Mouse (Mus musculus) forebrain, embryonic 14.5 days (tissue): ENCODE data around the gene Esp1. TPM values are rescaled to one million over a fixed set of nuclear protein-coding genes. Genes with fewer than 3 reads are reported as not detected.
"Not testable (repeated sequence)": the region's sequence is repeated elsewhere in the genome, so short reads cannot be mapped to it uniquely, and the experiment has no call there.

ENCODE experiments used
- ATAC-seq: fragments of 200-750 bp; cut with Nextera tagmentation; 2 replicates; pipeline ENCODE4 v1.8.0; 2017; ENCODE audit warnings: mild to moderate bottlenecking, moderate library complexity
- DNase-seq: peaks from one replicate; pipeline ENCODE4 v3.0.0-alpha.2; 2015; ENCODE audit warnings: low spot score
- H3K27ac ChIP-seq: fragments of 300-500 bp; sonication (generic); 2 replicates; pipeline ENCODE4 v1.5.1; 2014; ENCODE audit warnings: low read depth, mild to moderate bottlenecking, control low read depth, low read length, moderate library complexity
- H3K27me3 ChIP-seq: fragments of 300-500 bp; sonication (generic); replicated peaks from 2 replicates; pipeline ENCODE4 v1.6.1; 2014; ENCODE audit warnings: low read length, control low read depth, mixed read lengths; ENCODE audit not compliant: control insufficient read depth, insufficient read depth
- H3K36me3 ChIP-seq: fragments of 300-500 bp; sonication (generic); 2 replicates; pipeline ENCODE4 v1.6.1; 2014; ENCODE audit warnings: low read length, control low read depth; ENCODE audit not compliant: control insufficient read depth, insufficient read depth
- H3K4me1 ChIP-seq: fragments of 300-500 bp; sonication (generic); 2 replicates; pipeline ENCODE4 v1.6.1; 2014; ENCODE audit warnings: antibody characterized with exemption, low read length, control low read depth; ENCODE audit not compliant: control insufficient read depth, insufficient read depth
- H3K4me2 ChIP-seq: fragments of 300-500 bp; sonication (generic); 2 replicates; pipeline ENCODE4 v1.6.1; 2014; ENCODE audit warnings: mild to moderate bottlenecking, control low read depth, low read length
- H3K4me3 ChIP-seq: fragments of 300-500 bp; sonication (generic); 2 replicates; pipeline ENCODE4 v1.5.1; 2014; ENCODE audit warnings: low read depth, low read length, control low read depth
- H3K9ac ChIP-seq: fragments of 300-500 bp; sonication (generic); 2 replicates; pipeline ENCODE4 v1.6.1; 2014; ENCODE audit warnings: mild to moderate bottlenecking, low read length, control low read depth, moderate library complexity
- H3K9me3 ChIP-seq: fragments of 300-500 bp; sonication (generic); replicated peaks from 2 replicates; pipeline ENCODE4 v1.6.1; 2016; ENCODE audit warnings: low read length, control low read depth, mixed read lengths; ENCODE audit not compliant: control insufficient read depth
- WGBS: fragments of 180-500 bp; shearing (Covaris S2); extraction: QIAGEN DNeasy Blood & Tissue Kit; methylation state at CpG from one replicate; pipeline ENCODE4 v1.1.7; 2014; 5-methylcytosine and 5-hydroxymethylcytosine counted together
- polyA plus RNA-seq: library from polyadenylated mRNA; unstranded; fragments of >200 nt; fragmentation: Nextera tagmentation; extraction: Ambion mirVana; gene quantifications from 2 replicates; pipeline ENCODE4 v1.2.1, GENCODE M21; 2014

Gene Esp1
- not detected in 2 replicates for polyA plus RNA-seq

DNA sequence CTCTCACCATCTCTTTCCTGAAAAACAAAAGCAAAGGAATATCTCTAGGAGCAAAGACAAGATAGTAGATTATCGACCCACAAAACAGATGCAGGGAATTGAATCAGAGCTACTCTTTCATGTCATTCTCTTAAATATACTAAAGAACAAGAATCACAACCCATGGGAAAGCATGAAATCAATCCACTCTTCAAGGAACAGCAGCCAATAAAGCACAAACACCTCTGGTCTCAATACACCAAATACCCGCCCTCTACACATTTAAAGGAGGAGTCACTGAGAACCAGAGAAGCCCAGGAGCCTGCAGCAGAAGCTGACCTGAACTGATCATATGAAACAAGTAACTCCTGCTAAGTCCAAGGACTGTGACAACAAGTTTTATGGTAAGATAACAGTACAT is at the start of gene Esp1:
Gene Esp1, plus strand, starts transcription at position 301 of the 400 bp plus-strand sequence.
- ATAC-seq = no peak
- no peak within 1 kb of the TSS for H3K4me2 ChIP-seq
- H3K4me1 ChIP-seq = no peaks in the 10 kb centered on the region
- DNase-seq = no peak
- no peak within 1 kb of the TSS for H3K27ac ChIP-seq
- no peak within 1 kb of the TSS for H3K4me3 ChIP-seq
- no peaks in the 10 kb centered on the region for H3K36me3 ChIP-seq
- 86% methylated on average over 2 of the region's 2 CpGs for WGBS
- H3K9ac ChIP-seq = no peak within 1 kb of the TSS
- no peaks in the 10 kb centered on the region for H3K27me3 ChIP-seq
- H3K9me3 ChIP-seq = no peaks in the 10 kb centered on the region

DNA sequence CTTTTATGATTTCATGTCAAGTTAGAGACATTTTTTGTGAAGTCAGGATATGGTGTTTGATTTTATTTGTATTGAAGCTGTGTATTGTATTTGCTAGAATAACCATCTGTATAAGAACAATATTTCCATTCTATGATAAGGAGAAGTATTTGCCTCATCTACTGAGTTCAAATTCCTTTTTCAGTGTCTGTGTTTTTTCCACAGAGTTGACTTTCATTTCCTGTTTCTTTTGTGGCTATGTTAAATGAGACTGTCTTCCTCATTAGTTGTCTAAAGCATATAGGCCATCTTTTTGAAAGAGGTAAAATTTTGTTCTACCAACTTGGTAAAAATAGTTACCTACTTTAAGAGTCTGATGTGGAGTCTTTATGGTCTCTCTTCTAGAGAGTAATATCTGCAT is 10.6 kb upstream of the Esp1 start:
- Histone ChIP-seq H3K9ac (no peak overlapping the region), H3K4me1 (no peaks in the 10 kb centered on the region), H3K4me2 (no peak overlapping the region), H3K36me3 (no peaks in the 10 kb centered on the region), H3K27me3 (no peaks in the 10 kb centered on the region), H3K4me3 (no peak overlapping the region), H3K27ac (no peak overlapping the region), H3K9me3 (no peaks in the 10 kb centered on the region)
- DNase-seq (no peak), ATAC-seq (no peak)

DNA sequence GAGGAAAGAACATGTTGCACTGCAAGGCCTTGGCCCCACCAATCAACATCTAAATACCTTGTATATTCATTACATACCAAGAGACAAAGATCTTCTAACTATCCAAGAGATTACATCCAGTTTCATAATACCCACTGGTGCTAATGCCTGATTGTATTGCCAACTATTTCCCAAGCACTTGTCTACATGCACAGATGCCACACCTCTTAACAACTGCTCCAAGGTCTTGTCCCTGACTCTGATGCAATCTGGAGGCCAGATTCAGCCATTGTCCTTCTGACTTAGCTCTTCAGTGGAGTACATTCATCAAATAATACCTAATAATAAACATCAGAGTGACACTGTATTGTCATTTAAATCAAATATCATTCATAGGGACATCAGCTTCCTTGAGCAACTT is 9.9 kb upstream of the Esp1 start:
- not testable (repeated sequence) for H3K4me3 ChIP-seq, H3K4me1 ChIP-seq, H3K4me2 ChIP-seq, H3K27me3 ChIP-seq, H3K9ac ChIP-seq, H3K27ac ChIP-seq, ATAC-seq, H3K36me3 ChIP-seq, H3K9me3 ChIP-seq, DNase-seq

DNA sequence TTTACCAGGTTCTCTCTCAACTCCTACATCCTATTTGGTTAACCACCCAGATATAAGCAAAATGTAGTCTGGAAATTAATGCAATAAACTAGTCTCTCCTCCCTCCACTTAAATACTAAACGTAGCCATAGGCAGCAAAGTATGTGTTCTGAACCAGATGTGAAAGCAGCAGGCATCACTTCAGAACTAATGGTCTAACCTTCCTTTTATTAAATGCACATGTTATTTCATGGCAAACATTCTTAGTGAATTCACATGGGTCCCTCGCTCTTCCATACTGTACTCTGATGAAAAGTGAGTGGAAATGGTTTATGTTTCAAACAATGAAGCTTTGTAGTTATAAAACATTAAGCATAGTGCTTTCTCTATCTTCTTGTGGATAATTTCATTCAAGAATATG is 4.4 kb downstream of the Esp1 start:
- no peak for DNase-seq
- H3K4me2 ChIP-seq = no peak overlapping the region
- H3K4me3 ChIP-seq = no peak overlapping the region
- ATAC-seq = no peak
- H3K9me3 ChIP-seq = no peaks in the 10 kb centered on the region
- WGBS = 78% methylated on average over 2 of the region's 2 CpGs
- no peaks in the 10 kb centered on the region for H3K27me3 ChIP-seq
- H3K36me3 ChIP-seq = no peaks in the 10 kb centered on the region
- H3K4me1 ChIP-seq = no peaks in the 10 kb centered on the region
- no peak overlapping the region for H3K9ac ChIP-seq
- H3K27ac ChIP-seq = no peak overlapping the region

GRCm38 (mm10) chr17:40731724-40732123 is 4.8 kb downstream of the Esp1 start:
- no peak overlapping the region for H3K27ac ChIP-seq
- H3K27me3 ChIP-seq = no peaks in the 10 kb centered on the region
- H3K4me1 ChIP-seq = no peaks in the 10 kb centered on the region
- no peak overlapping the region for H3K9ac ChIP-seq
- no peaks in the 10 kb centered on the region for H3K36me3 ChIP-seq
- no peak overlapping the region for H3K4me3 ChIP-seq
- WGBS = 62% methylated on average over 4 of the region's 4 CpGs
- ATAC-seq (no peak), DNase-seq (no peak)
- H3K4me2 ChIP-seq = no peak overlapping the region
- no peaks in the 10 kb centered on the region for H3K9me3 ChIP-seq

DNA sequence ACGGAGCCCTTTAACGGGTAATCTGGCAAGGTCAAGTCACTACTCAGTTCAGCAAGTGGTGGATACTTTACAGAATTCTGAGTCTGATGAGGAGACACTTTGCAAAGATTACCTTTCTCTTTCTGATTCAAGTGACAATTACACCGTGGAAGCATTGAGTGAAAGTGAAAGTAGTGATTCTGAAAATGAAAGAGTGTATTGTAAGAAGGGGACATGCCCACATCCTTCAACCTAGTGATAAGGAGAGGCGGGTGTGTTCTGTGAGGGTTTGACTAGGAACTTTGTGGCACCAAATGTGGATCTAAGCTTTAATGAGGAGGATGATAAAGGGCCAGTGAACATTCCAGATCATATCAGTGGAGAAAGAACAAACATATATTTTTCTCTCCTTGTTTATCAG is 36.7 kb downstream of the Esp1 start:
- no peaks in the 10 kb centered on the region for H3K27me3 ChIP-seq
- H3K4me1 ChIP-seq = no peaks in the 10 kb centered on the region
- no peaks in the 10 kb centered on the region for H3K9me3 ChIP-seq
- no peak for DNase-seq
- H3K36me3 ChIP-seq = no peaks in the 10 kb centered on the region
- 82% methylated on average over 4 of the region's 4 CpGs for WGBS
- ATAC-seq = no peak
- no peak overlapping the region for H3K4me3 ChIP-seq
- no peak overlapping the region for H3K4me2 ChIP-seq
- no peak overlapping the region for H3K27ac ChIP-seq
- no peak overlapping the region for H3K9ac ChIP-seq

GRCm38 (mm10) chr17:40767120-40767519 is 40.2 kb downstream of the Esp1 start:
- ATAC-seq (no peak), DNase-seq (no peak)
- Histone ChIP-seq H3K27ac (no peak overlapping the region), H3K9ac (no peak overlapping the region), H3K4me3 (no peak overlapping the region), H3K4me2 (no peak overlapping the region), H3K36me3 (no peaks in the 10 kb centered on the region), H3K27me3 (no peaks in the 10 kb centered on the region), H3K4me1 (no peaks in the 10 kb centered on the region), H3K9me3 (no peaks in the 10 kb centered on the region)
- WGBS = 89% methylated on average over 1 of the region's 1 CpGs

Other genes with a start within 250 kb of the Esp1 start
- gene Esp8, start 207.1 kb upstream of the Esp1 start, polyA plus RNA-seq = not detected in 2 replicates
- not detected in 2 replicates for gene Esp6, start 165.6 kb upstream of the Esp1 start, polyA plus RNA-seq
- gene Esp4, start 128.5 kb upstream of the Esp1 start, polyA plus RNA-seq = not detected in 2 replicates
- not detected in 2 replicates for gene Esp3, start 95.0 kb upstream of the Esp1 start, polyA plus RNA-seq
- not detected in 2 replicates for gene Crisp2, start 79.9 kb downstream of the Esp1 start, polyA plus RNA-seq
- gene Rhag, start 84.0 kb downstream of the Esp1 start, polyA plus RNA-seq = not detected in 2 replicates
- gene 9130008F23Rik, start 153.4 kb downstream of the Esp1 start, polyA plus RNA-seq = 0.46 and 0.75 TPM in 2 replicates
- gene Glyatl3, start 187.2 kb downstream of the Esp1 start, polyA plus RNA-seq = not detected in 2 replicates
- 22.4 and 24.6 TPM in 2 replicates for gene Mut, start 207.6 kb downstream of the Esp1 start, polyA plus RNA-seq
- 21.4 and 23.2 TPM in 2 replicates for gene Cenpq, start 207.9 kb downstream of the Esp1 start, polyA plus RNA-seq